Mouse (Mus musculus) liver (tissue): ENCODE data around the gene Tspan32.

Source experiments
- DNase-seq: peaks from one replicate; pipeline ENCODE4 v3.0.0-alpha.2; 2020; ENCODE audit warnings: mixed read lengths

Tspan32 gene

GRCm38 (mm10) chr7:143055499-143056186, 50.8 kb downstream of the Tspan32 start:
- peak; percentile 33 for DNase-seq

- no peak for DNase-seq
These were observed 52.2 kb downstream of the Tspan32 start for GRCm38 (mm10) chr7:143057023-143057422.

GRCm38 (mm10) chr7:143057667-143058220, 52.9 kb downstream of the Tspan32 start:
- peak; percentile 68 for DNase-seq

GRCm38 (mm10) chr7:143058221-143058697, 53.4 kb downstream of the Tspan32 start:
- peak; percentile 38 for DNase-seq

GRCm38 (mm10) chr7:143059202-143059870, 54.5 kb downstream of the Tspan32 start:
- no peak for DNase-seq

GRCm38 (mm10) chr7:143062704-143063103, 57.9 kb downstream of the Tspan32 start:
- no peak for DNase-seq

GRCm38 (mm10) chr7:143064226-143064625, 59.4 kb downstream of the Tspan32 start:
- DNase-seq: no peak

- no peak for DNase-seq
These were observed 60.8 kb downstream of the Tspan32 start for GRCm38 (mm10) chr7:143065692-143066091.

- no peak for DNase-seq
These were observed 62.6 kb downstream of the Tspan32 start for GRCm38 (mm10) chr7:143067469-143067868.

GRCm38 (mm10) chr7:143067897-143068296, 63.1 kb downstream of the Tspan32 start:
- no peak for DNase-seq

- DNase-seq: peak; percentile 23
These were observed 63.6 kb downstream of the Tspan32 start for GRCm38 (mm10) chr7:143068316-143068881.

GRCm38 (mm10) chr7:143068882-143069591, 64.2 kb downstream of the Tspan32 start, which contains the start of gene Tssc4:
TSS of gene Tssc4 (plus strand) at chr7:143069249.
- peak; percentile 95 for DNase-seq
